Mouse (Mus musculus): ENCODE results near the gene Hexb. TPM values are rescaled to one million over a fixed set of nuclear protein-coding genes. Genes with fewer than 3 reads are reported as not detected.

The Hexb gene
- total and polyA plus RNA-seq, 3 experiments = 12.7 to 15.4 TPM; not detected in 1

DNA sequence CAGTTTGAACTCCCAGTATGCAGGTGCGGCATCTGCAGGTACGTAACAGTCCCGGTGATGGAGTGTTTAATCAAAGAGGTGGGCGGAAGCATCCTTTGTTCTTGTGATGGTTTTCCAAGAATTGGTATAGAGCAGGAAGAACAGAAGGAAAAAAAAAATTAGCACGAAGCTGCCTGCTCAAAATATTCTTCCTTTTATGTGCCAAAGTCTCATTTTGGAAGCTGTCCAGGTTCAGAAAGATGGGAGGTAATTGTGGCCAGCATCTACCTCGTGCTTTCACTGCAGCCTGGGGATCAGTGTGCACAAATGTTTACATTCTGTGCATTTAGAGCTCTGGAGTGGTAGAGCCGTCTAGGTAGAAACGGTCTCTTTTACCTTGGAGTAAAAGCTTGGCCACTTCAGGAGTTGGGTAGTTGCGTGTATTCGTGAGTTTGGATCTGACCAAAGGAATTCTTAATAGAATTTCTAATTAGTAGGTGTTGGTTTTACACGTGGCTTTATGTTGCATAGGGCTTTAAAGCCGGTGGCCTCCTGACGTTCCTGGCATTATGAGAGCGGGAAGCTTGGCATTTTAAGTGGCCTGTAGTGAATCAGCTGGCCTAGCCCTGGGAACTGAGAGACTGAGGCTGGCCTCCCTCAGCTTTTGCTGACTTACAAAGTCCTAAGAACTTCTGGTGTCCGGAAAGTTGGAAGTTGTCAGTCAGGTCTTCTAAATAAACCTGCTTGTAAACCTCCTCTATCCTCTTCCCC lies 46.0 kb upstream of the Hexb start:
- H3K4me3 ChIP-seq (ENCODE audit: control insufficient read depth in 1 of 2, insufficient read depth in 1 of 2, low read depth in 2 of 2, low read length in 2 of 2) = no peak overlapping the region
- no peaks in the 10 kb centered on the region for H3K4me1 ChIP-seq (ENCODE audit: control insufficient read depth in 1 of 2, insufficient read depth in 2 of 2, low read length in 2 of 2)
- no peaks in the 10 kb centered on the region for H3K9me3 ChIP-seq (replicated peaks; ENCODE audit: insufficient read depth, low read length)
- no peak overlapping the region for H3K27ac ChIP-seq (ENCODE audit: control insufficient read depth, low read depth, low read length)
- no peak for DNase-seq (ENCODE audit: low read depth, low spot score)
- TF ChIP-seq GABPA (IDR thresholded peaks at IDR 0.05; ENCODE audit: low read depth, low read length) = no peak
- TF ChIP-seq POLR2AphosphoS2 (IDR thresholded peaks at IDR 0.05; ENCODE audit: low read length) = no peak
- no peaks in the 10 kb centered on the region for H3K36me3 ChIP-seq (ENCODE audit: control insufficient read depth in 1 of 2, insufficient read depth in 2 of 2, low read length in 2 of 2)
- H3K79me2 ChIP-seq (ENCODE audit: control insufficient read depth, insufficient read depth, low read length, poor library complexity) = no peaks in the 10 kb centered on the region
- H3K27me3 ChIP-seq (ENCODE audit: control insufficient read depth in 1 of 2, insufficient read depth in 2 of 2, low read length in 2 of 2) = no peaks in the 10 kb centered on the region
- no peak overlapping the region for H3K9ac ChIP-seq (ENCODE audit: control insufficient read depth, low read depth, low read length, poor library complexity, severe bottlenecking)

DNA sequence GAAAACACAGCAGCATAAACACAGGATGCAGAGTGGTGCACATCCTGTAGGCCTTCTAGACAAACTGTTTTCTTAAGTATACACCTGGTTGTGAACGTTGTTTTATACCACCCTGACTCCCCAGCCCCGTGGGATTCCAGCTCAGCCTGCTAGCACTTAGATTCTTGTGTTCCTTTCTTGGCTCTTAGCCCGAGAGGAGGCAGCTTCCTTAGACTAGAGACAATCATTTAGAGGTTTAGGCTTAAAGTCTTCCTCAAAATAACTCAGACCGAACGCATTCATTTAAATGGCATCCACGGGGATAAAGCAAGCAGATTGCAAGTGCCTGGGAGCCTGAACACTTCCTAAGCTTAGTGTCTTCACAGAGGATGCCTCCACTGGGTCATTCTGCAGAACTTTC lies 44.6 kb upstream of the Hexb start:
- H3K4me1 ChIP-seq (ENCODE audit: control insufficient read depth in 1 of 2, insufficient read depth in 2 of 2, low read length in 2 of 2) = no peaks in the 10 kb centered on the region
- H3K9ac ChIP-seq (ENCODE audit: control insufficient read depth, low read depth, low read length, poor library complexity, severe bottlenecking) = no peak overlapping the region
- DNase-seq (ENCODE audit: low read depth, low spot score) = no peak
- H3K9me3 ChIP-seq (replicated peaks; ENCODE audit: insufficient read depth, low read length) = no peaks in the 10 kb centered on the region
- no peak overlapping the region for H3K27ac ChIP-seq (ENCODE audit: control insufficient read depth, low read depth, low read length)
- TF ChIP-seq ETS1 (IDR thresholded peaks at IDR 0.05; ENCODE audit: low read depth, low read length) = no peak
- TF ChIP-seq TCF12 (IDR thresholded peaks at IDR 0.05; ENCODE audit: low read depth, low read length) = no peak
- no peak for TF ChIP-seq MYC (IDR thresholded peaks at IDR 0.05; ENCODE audit: low read depth, low read length)
- TF ChIP-seq ZC3H11A (IDR thresholded peaks at IDR 0.05; ENCODE audit: low read depth, low read length) = no peak
- no peak for TF ChIP-seq TAL1 (IDR thresholded peaks at IDR 0.05; ENCODE audit: low read length)
- TF ChIP-seq MXI1 (IDR thresholded peaks at IDR 0.05; ENCODE audit: low read depth, low read length) = no peak
- no peak for TF ChIP-seq MEF2A (IDR thresholded peaks at IDR 0.05; ENCODE audit: extremely low read depth, insufficient replicate concordance, low read depth, low read length, poor library complexity, severe bottlenecking)
- TF ChIP-seq SIN3A (IDR thresholded peaks at IDR 0.05; ENCODE audit: low read length) = no peak
- TF ChIP-seq USF1 (IDR thresholded peaks at IDR 0.05; ENCODE audit: low read depth, low read length) = no peak
- TF ChIP-seq JUND (IDR thresholded peaks at IDR 0.05; ENCODE audit: low read depth, low read length) = no peak
- no peak for TF ChIP-seq GATA1 (IDR thresholded peaks at IDR 0.05; ENCODE audit: low read depth, low read length)
- TF ChIP-seq BHLHE40 (IDR thresholded peaks at IDR 0.05; ENCODE audit: borderline replicate concordance, low read depth, low read length) = no peak
- TF ChIP-seq ZMIZ1 (IDR thresholded peaks at IDR 0.05; ENCODE audit: low read depth, low read length) = no peak
- TF ChIP-seq MAFK (IDR thresholded peaks at IDR 0.05; ENCODE audit: borderline replicate concordance, low read depth, low read length) = no peak
- TF ChIP-seq POLR2AphosphoS2 (IDR thresholded peaks at IDR 0.05; ENCODE audit: low read length) = no peak
- no peak for TF ChIP-seq POLR2A (IDR thresholded peaks at IDR 0.05; ENCODE audit: control insufficient read depth in 1 of 2, insufficient read depth in 1 of 2, low read depth in 1 of 2, low read length in 2 of 2, poor library complexity in 1 of 2)
- TF ChIP-seq EP300 (IDR thresholded peaks at IDR 0.05; ENCODE audit: low read depth in 1 of 2, low read length in 2 of 2) = no peak
- no peak overlapping the region for H3K4me3 ChIP-seq (ENCODE audit: control insufficient read depth in 1 of 2, insufficient read depth in 1 of 2, low read depth in 2 of 2, low read length in 2 of 2)
- no peaks in the 10 kb centered on the region for H3K36me3 ChIP-seq (ENCODE audit: control insufficient read depth in 1 of 2, insufficient read depth in 2 of 2, low read length in 2 of 2)
- no peaks in the 10 kb centered on the region for H3K79me2 ChIP-seq (ENCODE audit: control insufficient read depth, insufficient read depth, low read length, poor library complexity)
- no peaks in the 10 kb centered on the region for H3K27me3 ChIP-seq (ENCODE audit: control insufficient read depth in 1 of 2, insufficient read depth in 2 of 2, low read length in 2 of 2)

Data from MEL (cell line).